In the genomic region with DNA sequence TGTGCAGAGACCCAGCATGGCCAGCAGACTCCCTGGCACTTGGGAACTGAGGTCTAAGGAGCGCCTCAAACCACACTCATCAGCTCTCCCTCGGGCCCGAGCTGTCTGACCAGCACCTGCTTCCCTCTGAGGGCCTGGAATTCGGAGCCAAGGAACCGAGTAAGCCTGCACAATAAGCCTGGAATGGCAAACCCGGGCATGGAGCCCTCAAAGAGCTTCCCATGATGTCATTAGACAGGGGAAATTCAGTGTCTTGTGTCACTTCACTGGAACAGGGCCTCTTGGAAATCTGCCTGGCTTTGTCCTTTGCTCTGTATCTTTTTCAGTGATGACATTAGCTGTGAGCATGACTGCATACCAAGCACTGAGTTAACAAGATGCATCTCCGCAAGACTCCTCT, we compare ENCODE assay signal across 8 mouse cellular contexts. TPM values are rescaled to one million over a fixed set of nuclear protein-coding genes. Genes with fewer than 3 reads are reported as not detected.
DNase-seq lines count a peak whose midpoint lies in the region.
"Had no signal": no experiment of that assay in that cellular context is flagged by ENCODE, and none has a peak within 500 bp of the region (broad histone marks: within the 10 kb centered on the region; RNA-seq: fewer than 3 reads in every experiment).

No protein-coding gene starts in this region.

- intact Hi-C loops in heart, postnatal 14 days (cut with DNase I): no loop called here

- peak; percentile 27 for DNase-seq in kidney, postnatal 14 days
- DNase-seq in kidney, adult 11 months: no peak
- DNase-seq in brain, adult 2 months (ENCODE audit: low read depth, low spot score): peak; percentile 77
- peak; percentile 28 to 53 for DNase-seq in cerebellum, postnatal 14 days
- peak; percentile 34 to 58 for DNase-seq in heart, postnatal 14 days
- no peak for DNase-seq in embryo, embryonic 10 days (ENCODE audit: low spot score)
- no peak for DNase-seq in lung, postnatal 14 days
- DNase-seq: layer of hippocampus, postnatal 36 days had no signal

RNA-seq across cellular contexts. Expression of gene Usp12, which starts 44.5 kb away (rescaled TPM):
- 10 to 100 TPM; 17.6 to 18.6 TPM for total RNA-seq in heart, postnatal 14 days (2021)

Comparison
In these comparisons a context has a peak if more than half of its experiments do, and no peak if none do; other contexts are left out.
1. DNase-seq: peak in kidney, postnatal 14 days (single experiment), brain, adult 2 months (single experiment), cerebellum, postnatal 14 days (2 of 2) and heart, postnatal 14 days (2 of 2); none in kidney, adult 11 months (single experiment), embryo, embryonic 10 days (single experiment) and lung, postnatal 14 days (single experiment).